Mouse (Mus musculus) spleen, adult 2 months (tissue): Measurements from ENCODE around the gene Cdh8.

ENCODE experiments used
- CTCF ChIP-seq: fragments of 200-500 bp; IDR thresholded peaks from 2 replicates; pipeline ENCODE4 v1.5.1; 2011; ENCODE audit warnings: mild to moderate bottlenecking, inconsistent platforms; ENCODE audit not compliant: insufficient read depth, insufficient read length, insufficient replicate concordance; ENCODE audit errors: extremely low read depth
- POLR2A ChIP-seq: fragments of 200-500 bp; IDR thresholded peaks from 2 replicates; pipeline ENCODE4 v1.6.1; 2011; ENCODE audit warnings: low read depth, low read length, inconsistent platforms

- TF ChIP-seq CTCF (no peak), POLR2A (no peak)
These were observed 229.4 kb downstream of the Cdh8 start for GRCm38 (mm10) chr8:99186879-99187278.
